Mouse (Mus musculus): ENCODE measurements at regions not wholly inside any gene's neighbourhood (a gene's known extent, or its start where the extent isn't known, plus 50 kb on each side); places are given as distances from the start of the nearest gene placed in this dataset.

DNA sequence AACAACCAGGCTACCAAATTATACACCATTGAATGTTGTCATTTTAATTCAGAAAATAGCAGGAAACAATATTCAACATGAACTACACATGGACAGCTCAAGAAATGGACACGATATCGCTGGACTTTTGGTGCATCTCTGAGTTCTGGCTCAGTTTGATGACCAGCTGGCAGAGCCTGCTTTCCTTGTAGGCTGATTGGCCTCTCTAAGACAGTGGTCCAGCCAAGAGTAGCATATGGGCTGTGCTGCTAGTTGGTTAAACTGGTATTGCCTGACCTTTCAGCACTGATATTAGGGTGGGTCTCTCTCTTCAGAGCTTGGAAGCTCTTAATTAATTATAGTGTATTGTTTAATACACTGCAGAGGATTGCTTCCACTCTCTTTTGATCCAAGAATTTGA lies 705.8 kb upstream of the Ddx18 start:
- no peak for DNase-seq (ENCODE audit: low read depth, low spot score)

DNA sequence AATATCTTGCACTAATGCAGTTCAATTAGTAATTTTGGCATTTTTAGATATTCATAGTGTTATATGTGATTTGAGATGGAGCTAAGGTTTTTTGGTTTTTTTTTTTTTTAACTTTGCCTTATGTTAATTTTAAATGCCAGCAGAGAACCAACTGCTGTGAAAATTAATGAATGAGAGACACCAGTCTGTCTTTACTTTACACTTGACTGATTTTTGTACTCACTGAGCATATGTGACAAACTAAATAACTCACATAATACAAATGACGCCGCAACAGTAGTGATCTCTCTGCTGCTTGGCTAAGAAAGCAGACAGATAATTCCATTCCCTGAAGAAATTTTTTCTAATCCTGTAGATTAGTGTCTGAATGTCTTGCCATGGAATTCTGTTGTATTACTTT lies 675.2 kb upstream of the Ddx18 start:
- no peak for DNase-seq (ENCODE audit: low read depth, low spot score)

DNA sequence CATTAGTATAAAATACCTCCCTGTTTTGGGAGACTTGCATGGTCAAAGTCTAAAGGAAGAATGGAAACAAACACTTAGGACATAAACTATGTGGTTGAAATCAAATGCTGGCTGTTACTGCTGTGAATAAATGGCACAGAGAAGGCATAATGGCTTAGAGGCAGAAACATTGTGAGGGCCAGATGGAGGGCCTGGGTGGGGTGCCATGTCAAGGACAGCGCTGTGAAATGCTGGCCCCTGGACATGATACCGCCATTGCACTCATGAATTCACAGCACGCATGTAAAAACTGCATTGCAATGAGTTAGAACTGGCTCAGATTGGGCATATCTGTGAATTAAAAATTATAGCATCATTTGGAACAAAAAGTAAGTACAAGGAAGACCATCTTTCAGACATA lies 673.7 kb upstream of the Ddx18 start:
- DNase-seq (ENCODE audit: low read depth, low spot score), result no peak

DNA sequence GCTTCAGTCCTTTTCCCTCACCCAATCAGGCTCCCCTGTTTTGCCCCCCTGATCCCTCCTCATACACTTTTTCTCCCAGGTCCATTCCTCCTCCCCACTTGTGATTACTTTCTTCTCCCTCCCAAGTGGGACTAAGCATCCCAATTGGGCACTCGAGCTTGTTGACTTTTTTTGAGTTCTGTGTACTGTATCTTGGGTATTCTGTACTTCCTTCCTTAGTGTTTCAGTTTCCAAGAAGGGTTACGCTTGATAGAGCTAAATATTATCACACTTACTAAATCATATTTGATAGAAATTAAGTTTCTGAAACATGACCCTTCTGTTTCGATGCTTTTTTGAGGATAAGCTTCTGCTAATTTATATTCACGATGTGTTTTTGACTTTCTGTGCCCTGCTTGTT lies 662.7 kb upstream of the Ddx18 start:
- DNase-seq (ENCODE audit: low read depth, low spot score), result no peak

DNA sequence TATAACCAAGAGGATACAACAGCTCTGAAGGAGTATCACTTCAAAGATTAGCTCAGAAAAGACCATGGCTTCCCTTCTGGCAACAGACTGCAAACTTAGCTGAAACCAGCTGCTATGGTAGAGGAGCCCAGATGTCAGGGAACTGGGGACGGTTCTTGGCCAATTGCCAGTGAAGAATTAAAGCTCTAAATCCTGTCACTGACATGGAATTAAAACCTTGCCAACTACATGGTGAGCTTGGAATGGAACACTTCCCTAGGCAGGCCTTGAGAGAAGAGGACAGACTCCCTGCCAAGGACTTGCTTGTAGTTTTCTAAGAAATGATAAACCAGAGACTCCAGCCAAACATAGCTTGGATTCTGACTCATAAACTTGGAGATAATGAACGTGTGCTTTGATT lies 644.7 kb upstream of the Ddx18 start:
- DNase-seq (ENCODE audit: low read depth, low spot score), result peak; percentile 1

DNA sequence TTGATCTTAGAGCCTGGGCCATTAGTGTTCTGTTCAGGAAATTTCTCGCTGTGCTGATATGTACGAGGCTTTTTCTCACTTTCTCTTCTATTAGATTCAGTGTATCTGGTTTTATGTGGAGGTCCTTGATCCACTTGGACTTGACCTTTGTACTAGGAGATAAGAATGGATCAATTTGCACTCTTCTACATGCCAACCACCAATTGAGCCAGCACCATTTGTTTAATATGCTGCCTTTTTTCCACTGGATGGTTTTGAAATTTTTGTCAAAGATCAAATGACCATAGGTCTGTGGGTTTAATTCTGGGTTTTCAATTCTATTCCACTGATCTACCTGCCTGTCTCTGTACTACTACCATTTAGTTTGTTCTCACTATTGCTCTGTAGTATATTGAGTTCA lies 640.8 kb upstream of the Ddx18 start:
- DNase-seq (ENCODE audit: low read depth, low spot score), result no peak

DNA sequence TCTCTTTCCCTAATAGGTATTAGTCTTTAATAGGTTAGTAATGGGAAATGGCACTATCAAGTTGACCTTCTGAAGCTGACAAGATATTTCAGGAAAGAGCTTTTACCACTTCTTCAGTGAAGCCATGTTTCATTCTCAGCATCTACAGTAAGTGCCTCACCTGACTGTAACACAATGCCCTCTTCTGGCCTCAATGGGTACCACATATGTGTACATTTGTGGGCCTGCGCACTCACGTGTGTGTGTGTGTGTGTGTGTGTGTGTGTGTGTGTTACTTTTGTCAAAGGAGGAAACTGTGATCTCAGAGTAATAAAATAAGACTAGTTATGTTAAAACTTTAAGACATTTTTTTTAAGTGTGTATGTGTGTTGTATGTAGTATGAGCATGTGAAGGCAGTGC lies 601.8 kb upstream of the Ddx18 start:
- DNase-seq (ENCODE audit: low read depth, low spot score), result no peak

DNA sequence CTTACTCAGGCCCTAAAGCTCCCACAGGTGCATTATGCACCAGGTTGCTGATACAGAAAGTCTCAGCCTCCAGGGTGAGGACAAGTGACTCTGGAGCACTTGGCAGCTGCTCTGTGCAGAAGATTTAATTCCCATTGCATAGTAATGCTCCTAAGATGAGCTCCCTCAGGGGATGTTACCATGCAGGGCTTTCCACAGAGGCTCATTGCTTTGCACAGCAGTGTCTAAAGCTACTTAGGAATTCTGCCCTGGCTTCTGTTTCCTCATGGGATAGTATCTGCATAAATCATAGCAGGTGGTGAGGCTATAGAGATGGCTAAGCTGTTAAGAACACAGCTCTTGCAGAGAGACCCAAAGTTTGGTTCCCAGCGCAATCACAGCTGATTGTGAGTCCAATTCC lies 594.0 kb upstream of the Ddx18 start:
- no peak for DNase-seq (ENCODE audit: low read depth, low spot score)

DNA sequence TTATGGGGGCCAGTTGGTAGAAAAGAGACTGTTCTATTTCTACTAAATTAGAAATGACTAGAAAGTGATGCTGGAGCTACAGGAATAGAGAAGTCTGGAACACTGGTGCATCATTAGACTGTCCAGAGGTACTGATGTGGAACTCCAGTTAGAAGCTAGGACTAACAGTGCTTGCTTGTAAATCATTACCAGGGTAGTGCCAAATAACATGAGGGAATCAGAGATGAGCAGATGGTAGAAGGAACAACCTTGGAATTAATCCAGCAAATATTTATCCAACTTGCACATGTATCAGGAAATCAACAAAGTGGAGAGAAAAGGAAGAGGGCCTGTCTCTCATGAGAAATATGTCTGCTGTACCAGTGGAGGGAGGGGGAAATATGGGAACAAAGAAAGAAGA lies 573.6 kb upstream of the Ddx18 start:
- DNase-seq (ENCODE audit: low read depth, low spot score), result no peak

DNA sequence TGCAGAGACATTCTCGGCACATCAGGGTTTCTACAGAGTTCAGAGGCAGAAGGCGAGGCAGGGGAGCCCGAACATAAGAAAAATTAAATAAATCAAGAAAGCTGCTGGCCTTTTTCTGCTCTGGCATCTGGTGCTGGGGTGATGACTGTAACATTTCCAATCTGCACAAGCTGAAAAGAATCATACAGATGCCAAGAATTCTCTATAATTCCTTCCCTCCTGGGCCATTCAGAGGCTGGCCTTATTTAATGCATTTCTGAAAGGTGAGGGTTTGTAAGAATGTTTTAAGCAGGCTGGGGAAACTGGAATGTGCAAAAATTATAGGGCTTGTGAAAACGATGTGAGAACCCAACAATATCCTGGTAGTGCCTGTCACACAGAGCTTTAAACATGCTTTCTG lies 556.2 kb upstream of the Ddx18 start:
- no peak for DNase-seq (ENCODE audit: low read depth, low spot score)

DNA sequence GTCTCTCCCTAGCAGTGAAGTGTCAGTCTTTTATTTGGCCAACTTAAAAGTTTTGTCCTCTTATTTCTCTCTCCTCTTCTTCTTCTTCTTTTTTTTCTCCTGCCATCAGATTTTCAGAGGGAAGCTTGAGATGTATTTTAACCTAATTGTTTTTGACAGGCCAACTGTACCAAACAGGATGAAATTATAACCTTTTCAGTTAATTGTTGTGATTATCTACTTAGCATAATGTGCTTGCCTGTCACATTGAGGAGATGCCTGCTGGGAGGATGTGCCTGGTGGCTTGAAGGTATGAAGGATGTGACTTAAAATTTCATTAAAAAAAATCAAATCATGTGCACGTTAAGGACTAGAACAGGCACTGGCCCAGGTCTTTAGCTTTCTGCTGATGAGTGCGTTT lies 527.9 kb upstream of the Ddx18 start:
- DNase-seq (ENCODE audit: low read depth, low spot score), result no peak

DNA sequence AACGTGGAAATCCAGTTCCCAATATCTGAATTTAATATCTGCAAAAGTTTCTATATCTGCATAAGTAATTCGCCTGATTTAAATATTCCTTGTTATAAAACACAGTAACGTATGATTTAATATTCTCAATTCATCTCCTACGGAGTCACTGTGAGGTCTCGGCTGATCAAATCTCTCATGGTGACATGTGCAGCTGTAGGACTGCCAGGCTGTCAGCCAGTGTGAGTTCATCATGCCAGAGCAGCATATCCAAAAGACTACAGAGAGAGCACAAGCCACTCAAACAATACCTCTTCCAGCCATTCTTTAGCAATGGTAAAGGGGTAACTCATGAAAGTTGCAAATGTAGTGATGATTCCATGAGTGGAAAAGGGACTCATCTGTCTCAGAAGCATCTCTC lies 514.7 kb upstream of the Ddx18 start:
- no peak for DNase-seq (ENCODE audit: low read depth, low spot score)

DNA sequence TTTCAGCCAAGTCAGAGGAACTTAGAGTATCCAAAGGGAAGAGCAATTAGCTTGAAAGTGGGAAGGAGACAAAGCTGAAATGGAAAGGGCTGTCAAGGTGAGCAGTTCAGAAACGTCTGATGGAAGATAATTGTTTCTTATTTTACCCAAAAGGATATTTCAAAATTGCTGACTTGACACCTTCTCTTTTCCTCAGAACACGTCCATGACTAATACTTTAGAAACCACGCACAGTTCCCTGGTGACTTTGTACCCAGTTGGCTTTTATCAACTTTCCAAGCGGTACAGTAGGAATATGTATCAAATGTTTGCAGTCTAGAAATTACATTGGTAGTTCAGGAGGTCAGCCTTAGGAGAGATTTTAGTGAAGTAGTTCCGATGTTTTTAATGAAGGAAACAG lies 508.3 kb upstream of the Ddx18 start:
- no peak for DNase-seq (ENCODE audit: low read depth, low spot score)

DNA sequence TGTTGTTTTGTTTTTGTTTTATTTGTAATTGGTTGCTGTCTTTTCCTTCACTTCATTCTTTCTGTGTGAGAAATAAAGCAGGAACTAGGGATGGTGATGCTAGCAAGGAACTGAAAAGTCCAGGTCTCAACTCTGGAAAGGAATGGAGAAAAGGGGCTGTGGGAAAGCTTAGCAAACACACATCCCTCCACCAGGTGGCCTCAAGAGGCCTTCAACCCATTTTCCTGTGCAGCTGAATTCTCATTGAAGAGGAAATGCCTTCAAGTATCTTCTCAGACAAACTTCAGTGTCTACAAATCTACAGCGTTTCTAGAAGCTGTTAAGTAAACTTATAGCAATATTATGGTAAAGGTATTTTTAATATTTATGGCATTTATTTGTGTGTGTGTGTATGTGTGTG lies 487.4 kb upstream of the Ddx18 start:
- DNase-seq (ENCODE audit: low read depth, low spot score), result peak; percentile 5

DNA sequence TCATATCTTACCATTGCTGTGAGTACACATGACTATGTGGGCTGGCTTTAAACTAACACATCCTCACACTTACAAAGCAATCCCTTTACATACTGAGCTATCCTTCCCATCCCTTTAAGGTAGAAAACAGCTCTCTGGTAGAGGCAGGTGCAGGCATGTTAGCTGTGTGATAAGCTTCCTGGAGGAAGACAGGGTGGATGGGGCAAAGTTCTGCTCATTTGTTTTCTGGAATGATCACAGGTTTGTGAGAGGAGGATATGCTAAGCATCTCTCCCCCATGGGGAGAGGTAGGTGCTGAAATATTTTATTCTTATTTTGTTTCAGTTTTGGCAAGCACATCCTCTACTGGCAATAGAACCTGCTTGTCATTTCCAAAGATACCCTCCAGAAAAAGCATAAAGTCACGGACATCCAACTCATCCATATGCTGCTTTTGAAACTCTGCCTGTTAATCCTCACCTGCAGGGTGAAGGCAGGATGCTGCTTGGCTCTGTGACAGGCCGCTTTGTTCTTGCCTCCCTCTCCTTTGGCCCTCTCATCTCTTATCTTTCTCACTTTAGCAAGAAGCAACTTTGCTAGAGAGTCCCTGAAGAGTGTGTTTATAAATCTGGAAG lies 480.4 kb upstream of the Ddx18 start:
- DNase-seq (ENCODE audit: low read depth, low spot score), result no peak

DNA sequence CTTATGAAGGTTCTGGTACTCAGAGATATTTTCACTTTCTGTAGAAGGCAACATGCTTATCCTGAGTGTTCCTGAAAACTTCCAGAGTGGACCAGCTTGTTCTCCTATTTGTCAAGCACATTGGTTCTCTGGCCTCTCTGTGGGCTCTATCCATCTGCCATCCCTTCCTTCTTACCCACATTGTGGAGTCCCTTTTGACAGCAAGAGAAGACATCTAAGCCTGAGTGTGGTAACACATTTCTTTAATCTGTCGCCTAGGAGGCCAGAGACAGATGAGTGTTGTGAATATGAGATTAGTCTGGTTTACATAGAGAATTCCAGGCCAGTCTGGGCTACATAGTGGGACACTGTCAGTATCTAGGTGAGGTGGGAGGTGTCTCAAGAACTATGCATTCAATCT lies 476.1 kb upstream of the Ddx18 start:
- no peak for DNase-seq (ENCODE audit: low read depth, low spot score)

DNA sequence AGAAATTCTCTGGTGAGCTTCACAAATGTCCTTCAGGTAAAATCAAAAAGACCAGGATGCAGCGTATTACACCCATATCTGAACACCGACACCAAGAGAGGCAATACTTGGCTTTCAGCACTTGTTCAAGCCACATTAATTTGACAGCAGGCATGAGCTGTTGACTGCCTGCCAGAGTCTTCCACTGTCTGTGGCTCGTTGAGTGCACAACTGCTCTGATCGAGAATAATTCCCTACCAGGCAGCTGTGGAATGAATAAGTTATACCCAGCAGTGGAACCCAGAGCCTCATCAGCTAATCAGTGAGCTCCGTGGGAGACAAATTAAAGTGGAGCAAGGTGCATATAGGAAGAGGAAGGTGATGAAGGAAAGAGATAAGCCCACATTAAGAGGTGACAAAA lies 475.3 kb upstream of the Ddx18 start:
- no peak for DNase-seq (ENCODE audit: low read depth, low spot score)

DNA sequence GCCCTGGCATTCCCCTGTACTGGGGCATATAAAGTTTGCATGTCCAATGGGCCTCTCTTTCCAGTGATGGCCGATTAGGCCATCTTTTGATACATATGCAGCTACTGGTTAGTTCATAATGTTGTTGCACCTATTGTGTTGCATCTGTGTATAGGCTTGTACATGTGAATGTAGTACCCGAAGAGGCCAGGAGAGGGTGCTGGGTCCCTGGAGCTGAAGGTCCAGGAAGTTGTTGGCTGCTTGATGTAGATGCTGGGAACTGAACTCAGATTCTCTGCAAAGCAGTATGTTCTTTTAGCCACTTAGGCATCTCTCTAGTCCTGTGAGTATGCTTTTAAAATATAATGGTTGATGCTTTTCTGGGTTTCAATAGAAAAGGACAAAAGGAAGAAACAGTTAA lies 440.0 kb upstream of the Ddx18 start:
- DNase-seq (ENCODE audit: low read depth, low spot score), result no peak

DNA sequence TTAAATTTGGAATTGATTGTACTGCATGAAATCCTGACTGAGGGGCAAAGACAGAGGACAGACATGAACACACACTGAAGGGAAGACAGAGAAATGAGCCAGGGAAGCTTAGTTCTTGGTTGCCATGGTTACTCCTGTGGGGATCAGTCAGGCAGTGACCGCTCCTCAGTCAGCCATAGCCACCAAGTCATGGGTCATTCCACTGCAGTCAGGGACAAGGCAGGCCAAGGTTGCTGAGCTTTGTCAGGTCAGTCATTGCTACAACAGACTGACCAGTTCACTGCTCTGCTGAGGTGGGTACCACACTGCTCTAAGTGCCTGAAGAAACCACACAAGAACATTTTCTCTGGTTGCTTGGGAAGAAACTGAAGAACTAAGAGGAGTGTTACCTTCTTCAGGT lies 428.7 kb upstream of the Ddx18 start:
- no peak for DNase-seq (ENCODE audit: low read depth, low spot score)

DNA sequence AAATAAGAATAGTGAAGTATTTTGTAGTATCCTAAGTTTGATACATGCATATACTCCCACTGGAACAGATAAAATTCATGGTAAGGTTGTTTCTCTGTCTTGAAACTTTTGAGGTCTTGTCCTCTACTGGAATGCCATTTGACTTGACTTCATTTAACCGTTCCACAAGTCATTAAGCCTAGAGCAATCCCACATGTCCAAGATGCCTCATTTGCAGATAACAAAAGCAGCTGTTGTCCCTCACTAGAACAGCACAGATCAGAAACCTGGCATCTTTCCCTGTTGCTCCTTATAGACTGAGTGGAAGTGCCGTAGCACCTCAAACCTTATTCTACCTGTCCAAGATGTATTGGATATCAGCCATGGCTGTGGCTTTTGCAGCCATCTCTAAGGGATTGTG lies 422.9 kb upstream of the Ddx18 start:
- DNase-seq (ENCODE audit: low read depth, low spot score), result no peak

DNA sequence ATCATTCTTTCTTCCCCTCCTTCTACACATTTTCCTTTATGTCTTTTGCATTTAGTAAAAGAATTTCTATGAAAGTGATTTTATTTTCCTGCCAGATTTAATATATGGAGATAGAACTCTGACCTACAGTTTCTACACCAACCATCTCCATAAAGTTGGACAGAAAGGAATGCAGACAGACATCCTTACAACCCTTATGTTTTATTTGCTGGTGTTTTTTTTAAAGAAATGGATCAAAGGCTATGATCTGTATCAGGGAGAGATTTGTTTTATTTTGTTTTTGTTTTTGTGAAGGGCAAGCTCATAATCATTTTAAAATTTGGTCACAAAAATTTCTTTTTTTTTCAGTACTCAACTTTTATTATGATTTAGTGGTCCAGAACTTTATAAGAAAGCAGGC lies 391.2 kb upstream of the Ddx18 start:
- DNase-seq (ENCODE audit: low read depth, low spot score), result no peak

DNA sequence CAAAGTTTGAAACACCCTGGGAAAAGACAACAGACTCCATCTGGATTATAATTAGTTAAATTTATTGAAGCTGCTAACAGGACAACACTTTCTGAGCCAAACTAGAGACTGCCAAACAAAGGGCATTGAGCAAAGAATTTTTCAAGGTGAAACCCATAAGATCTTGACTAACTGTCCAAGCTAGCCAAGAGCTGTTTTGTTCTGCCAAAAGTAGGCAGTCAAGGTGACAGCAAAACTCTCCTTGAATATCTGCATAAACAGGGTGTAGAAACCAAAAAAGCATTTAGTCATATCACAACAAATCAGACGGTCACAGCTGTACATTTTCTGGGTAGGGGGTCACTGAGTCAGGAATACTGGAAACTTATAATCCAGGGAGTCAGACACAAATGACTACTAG lies 368.1 kb upstream of the Ddx18 start:
- no peak for DNase-seq (ENCODE audit: low read depth, low spot score)

Measured in 3T3-L1 (cell line).